Mouse (Mus musculus): ENCODE measurements around the gene Iffo2. TPM values are rescaled to one million over a fixed set of nuclear protein-coding genes. Genes with fewer than 3 reads are reported as not detected.
A peak's percentile ranks its signal among the peaks of the same experiment; 100 is the strongest.

The Iffo2 gene
- total and polyA plus RNA-seq, 3 experiments: 0.38 to 3.0 (median 0.60) TPM

- DNase-seq (ENCODE audit: extremely low read depth): peak; percentile 96
- peak within 1 kb of the TSS; percentile 73 for H3K9ac ChIP-seq (ENCODE audit: insufficient read depth, low read depth)
- H3K4me2 ChIP-seq (ENCODE audit: insufficient read depth, low read depth, poor library complexity, severe bottlenecking): peak within 1 kb of the TSS; percentile 89
- H3K79me2 ChIP-seq (replicated peaks; ENCODE audit: control insufficient read depth, extremely low read depth, insufficient read depth, poor library complexity, severe bottlenecking): no peaks in the 10 kb centered on the region
- no peaks in the 10 kb centered on the region for H3K9me3 ChIP-seq (replicated peaks; ENCODE audit: low read length)
- TF ChIP-seq TCF12 (IDR thresholded peaks at IDR 0.05; ENCODE audit: low read depth, low read length) (peak; percentile 90), JUND (conservative IDR thresholded peaks at IDR 0.05; ENCODE audit: low read depth, low read length) (no peak), MAFK (IDR thresholded peaks at IDR 0.05; ENCODE audit: insufficient replicate concordance, low read length) (no peak), MAX (IDR thresholded peaks at IDR 0.05; ENCODE audit: low read length) (peak; percentile 78; the same call in 1 of the 2 replicates), USF1 (IDR thresholded peaks at IDR 0.05; ENCODE audit: low read depth, low read length) (0 out of 2 replicates have a peak, but pooled peaks have one; percentile 14), USF2 (conservative IDR thresholded peaks at IDR 0.05; ENCODE audit: low read depth, low read length) (no peak), ELF1 (IDR thresholded peaks at IDR 0.05; ENCODE audit: low read depth, low read length) (no peak; the same call in 1 of the 2 replicates), ZNF384 (IDR thresholded peaks at IDR 0.05; ENCODE audit: low read depth, low read length) (no peak), POLR2AphosphoS2 (IDR thresholded peaks at IDR 0.05; ENCODE audit: low read depth, low read length) (0 out of 2 replicates have a peak, but pooled peaks have one; percentile 55), EP300 (IDR thresholded peaks at IDR 0.05; ENCODE audit: low read length) (no peak), ETS1 (conservative IDR thresholded peaks at IDR 0.05; ENCODE audit: low read depth, low read length) (peak; percentile 6), CHD2 (IDR thresholded peaks at IDR 0.05; ENCODE audit: low read length) (peak; percentile 78), POLR2A (IDR thresholded peaks at IDR 0.05; ENCODE audit: low read depth, low read length) (peak; percentile 90), SMC3 (IDR thresholded peaks at IDR 0.05; ENCODE audit: low read depth, low read length) (no peak), IRF4 (IDR thresholded peaks at IDR 0.05; ENCODE audit: low read depth, low read length) (peak; percentile 21), RAD21 (IDR thresholded peaks at IDR 0.05; ENCODE audit: low read depth, low read length) (no peak), KAT2A (IDR thresholded peaks at IDR 0.05; ENCODE audit: insufficient replicate concordance, low read length) (no peak), MXI1 (IDR thresholded peaks at IDR 0.05; ENCODE audit: low read depth, low read length) (0 out of 2 replicates have a peak, but pooled peaks have one; percentile 13), JUN (IDR thresholded peaks at IDR 0.05; ENCODE audit: insufficient read depth, low read depth, low read length) (no peak), ZMIZ1 (IDR thresholded peaks at IDR 0.05; ENCODE audit: low read depth, low read length) (peak; percentile 84), TBP (conservative IDR thresholded peaks at IDR 0.05; ENCODE audit: low read depth, low read length) (peak; percentile 89), GABPA (IDR thresholded peaks at IDR 0.05; ENCODE audit: insufficient replicate concordance, low read depth, low read length) (no peak), ZC3H11A (IDR thresholded peaks at IDR 0.05; ENCODE audit: low read depth, low read length) (no peak), MAZ (IDR thresholded peaks at IDR 0.05; ENCODE audit: low read depth, low read length) (peak; percentile 57; the same call in 1 of the 2 replicates), NRF1 (IDR thresholded peaks at IDR 0.05; ENCODE audit: low read depth, low read length) (peak; percentile 78), NELFE (IDR thresholded peaks at IDR 0.05; ENCODE audit: low read depth, low read length) (peak; percentile 94), HCFC1 (IDR thresholded peaks at IDR 0.05; ENCODE audit: low read depth, low read length) (peak; percentile 59), RCOR1 (conservative IDR thresholded peaks at IDR 0.05; ENCODE audit: low read depth, low read length) (no peak), SIN3A (IDR thresholded peaks at IDR 0.05; ENCODE audit: low read length) (peak; percentile 81; the same call in 1 of the 2 replicates), CHD1 (IDR thresholded peaks at IDR 0.05; ENCODE audit: low read depth, low read length) (peak; percentile 100)
- H3K36me3 ChIP-seq (replicated peaks in 1 of 2; ENCODE audit: control insufficient read depth in 1 of 2, insufficient read depth in 1 of 2, low read length in 1 of 2): peaks cover 0 to 1% of the 10 kb centered on the region in 2 experiments
- peaks cover 13% of the 10 kb centered on the region for H3K27me3 ChIP-seq (replicated peaks)
- peaks cover 8 to 19% of the 10 kb centered on the region in 2 experiments for H3K4me1 ChIP-seq (ENCODE audit: control insufficient read depth in 1 of 2, insufficient read depth in 2 of 2)
- dilution Hi-C loops (cut with MboI; ENCODE audit: extremely low pct_ligation_motif_present, extremely low pct_unique_long_range_greater_than_20kb, low sequenced_read_pairs) (no loop called here), in situ Hi-C loops (cut with MboI; ENCODE audit: low pct_ligation_motif_present, low pct_unique_long_range_greater_than_20kb, low sequenced_read_pairs) (loop anchor here (5.0 kb wide), 1 partner anchor 150 kb away; no protein-coding TSS in a partner anchor)
- H3K4me3 ChIP-seq (replicated peaks in 1 of 3; ENCODE audit: low read depth in 2 of 3, low read length in 2 of 3, poor library complexity in 1 of 3): peak within 1 kb of the TSS; percentile 68 to 80 (median 71)
- no peak within 1 kb of the TSS; the same call in 1 of the 2 replicates for H3K27ac ChIP-seq (ENCODE audit: insufficient read depth, low read depth)
These were observed 92.3 kb downstream of the Iffo2 start, which contains the start of gene Aldh4a1 for GRCm38 (mm10) chr4:139622373-139623282. TSS of gene Aldh4a1 (plus strand) at chr4:139622866.
